Mouse (Mus musculus) layer of hippocampus, postnatal 14 days (tissue): ENCODE measurements around the gene Trim46. TPM values are rescaled to one million over a fixed set of nuclear protein-coding genes. Genes with fewer than 3 reads are reported as not detected.

ENCODE experiments used
- microRNA-seq, 2 experiments: library from miRNA; unstranded; fragments of <30 nt; microRNA quantifications; one replicate each; pipeline ENCODE4 v1.2.0; 2021
- total RNA-seq, 2 experiments: library from RNA; stranded (reverse); gene quantifications; 2 replicates each; pipeline ENCODE4 v1.2.3; 2021

Trim46 gene
- total RNA-seq, 2 experiments from 2014 or later, result 97.0 to 99.4 TPM

Small RNAs within 50 kb of the gene (microRNA-seq; reads per million reads assigned to microRNA genes)
- gene Mir92b, result 6,578 to 8,284 reads per million in 2 experiments

Other genes with a start within 250 kb of the Trim46 start
- 100 to 1,000 TPM; 150 to 157 TPM for gene Rusc1, start 153.0 kb downstream of the Trim46 start, total RNA-seq
- not detected for gene Gm43738, start 145.2 kb downstream of the Trim46 start, total RNA-seq
- gene Fdps, start 144.3 kb downstream of the Trim46 start, total RNA-seq, result 100 to 1,000 TPM; 109 to 131 TPM
- not detected for gene Pklr, start 110.2 kb downstream of the Trim46 start, total RNA-seq
- gene Hcn3, start 86.1 kb downstream of the Trim46 start, total RNA-seq, result 10 to 100 TPM; 13.0 to 24.5 TPM
- gene Clk2, start 81.5 kb downstream of the Trim46 start, total RNA-seq, result 10 to 100 TPM; 46.2 to 47.0 TPM
- gene Scamp3, start 68.8 kb downstream of the Trim46 start, total RNA-seq, result 10 to 100 TPM; 74.5 to 75.6 TPM
- gene Fam189b, start 63.2 kb downstream of the Trim46 start, total RNA-seq, result 10 to 100 TPM; 68.1 to 72.0 TPM
- 10 to 100 TPM; 64.1 to 68.8 TPM for gene Gba, start 43.4 kb downstream of the Trim46 start, total RNA-seq
- 10 to 100 TPM; 32.1 to 40.1 TPM for gene Thbs3, start 31.1 kb downstream of the Trim46 start, total RNA-seq
- 10 to 100 TPM; 91.1 to 99.9 TPM for gene Mtx1, start 19.2 kb downstream of the Trim46 start, total RNA-seq
- 1 to 10 TPM; 1.2 to 1.3 TPM for gene Muc1, start 17.3 kb downstream of the Trim46 start, total RNA-seq
- gene Krtcap2, start 343 bp downstream of the Trim46 start, total RNA-seq, result 10 to 100 TPM; 77.3 to 90.2 TPM
- 10 to 100 TPM; 50.0 to 63.2 TPM for gene Dpm3, start 13.0 kb upstream of the Trim46 start, total RNA-seq
- 10 to 100 TPM; 37.1 to 40.2 TPM for gene Slc50a1, start 24.3 kb upstream of the Trim46 start, total RNA-seq
- gene Efna1, start 34.8 kb upstream of the Trim46 start, total RNA-seq, result 1 to 10 TPM; 6.4 TPM
- 10 to 100 TPM; 57.8 to 62.7 TPM for gene Efna3, start 76.7 kb upstream of the Trim46 start, total RNA-seq
- gene Efna4, start 91.7 kb upstream of the Trim46 start, total RNA-seq, result 1 to 10 TPM; 1.0 to 1.8 TPM
- 100 to 1,000 TPM; 114 to 115 TPM for gene Adam15, start 103.7 kb upstream of the Trim46 start, total RNA-seq
- gene Dcst2, start 115.7 kb upstream of the Trim46 start, total RNA-seq, result under 1 TPM; 0.41 to 0.76 TPM
- under 1 TPM in 1 of 2 experiments, not detected in 1; 0.21 TPM for gene Dcst1, start 118.9 kb upstream of the Trim46 start, total RNA-seq
- gene Zbtb7b, start 148.5 kb upstream of the Trim46 start, total RNA-seq, result 10 to 100 TPM; 12.1 to 15.1 TPM
- gene Lenep, start 156.5 kb upstream of the Trim46 start, total RNA-seq, result 1 to 10 TPM; 3.2 to 4.3 TPM
- 10 to 100 TPM; 30.4 to 30.5 TPM for gene Flad1, start 165.6 kb upstream of the Trim46 start, total RNA-seq
- 1 to 10 TPM; 4.6 to 6.5 TPM for gene Cks1b, start 172.1 kb upstream of the Trim46 start, total RNA-seq
- gene Shc1, start 172.1 kb upstream of the Trim46 start, total RNA-seq, result 10 to 100 TPM; 14.2 to 15.0 TPM
- gene Pygo2, start 183.9 kb upstream of the Trim46 start, total RNA-seq, result 10 to 100 TPM; 49.5 to 57.6 TPM
- gene Pbxip1, start 190.4 kb upstream of the Trim46 start, total RNA-seq, result 10 to 100 TPM; 44.5 to 54.0 TPM
- 10 to 100 TPM; 35.3 to 38.7 TPM for gene Pmvk, start 208.2 kb upstream of the Trim46 start, total RNA-seq